Mouse (Mus musculus) cerebellum, adult 2 months (tissue): ENCODE data around the gene Wipf1. TPM values are rescaled to one million over a fixed set of nuclear protein-coding genes. Genes with fewer than 3 reads are reported as not detected.

Source experiments
- DNase-seq, 2 experiments: peaks; one replicate each; pipeline ENCODE4 v3.0.0; 2021
- H3K27ac ChIP-seq: fragments of 200-500 bp; 2 replicates; pipeline ENCODE4 v1.5.1; 2012; ENCODE audit warnings: low read length, control low read depth, inconsistent platforms; ENCODE audit not compliant: insufficient read depth
- H3K27me3 ChIP-seq: fragments of 200-500 bp; 2 replicates; pipeline ENCODE4 v1.6.1; 2012; ENCODE audit warnings: inconsistent platforms, mild to moderate bottlenecking, low read length, moderate library complexity; ENCODE audit not compliant: control insufficient read depth, insufficient read depth
- H3K4me1 ChIP-seq: fragments of 200-500 bp; 2 replicates; pipeline ENCODE4 v1.6.1; 2011; ENCODE audit warnings: low read length; ENCODE audit not compliant: control insufficient read depth, insufficient read depth
- H3K4me3 ChIP-seq: fragments of 200-500 bp; replicated peaks from 2 replicates; pipeline ENCODE3; 2011; ENCODE audit warnings: mild to moderate bottlenecking, low read depth, low read length, control low read depth; ENCODE audit not compliant: insufficient read depth
- CTCF ChIP-seq: fragments of 200-500 bp; IDR thresholded peaks from 2 replicates; pipeline ENCODE4 v1.5.1; 2011; ENCODE audit warnings: low read depth, mild to moderate bottlenecking, control low read depth, low read length, moderate library complexity, borderline replicate concordance; ENCODE audit not compliant: insufficient read depth
- POLR2A ChIP-seq: fragments of 200-500 bp; IDR thresholded peaks from 2 replicates; pipeline ENCODE4 v1.6.1; 2011; ENCODE audit warnings: low read length, control low read depth, borderline replicate concordance; ENCODE audit not compliant: insufficient read depth
- WGBS: fragments of 180-500 bp; shearing (Covaris S2); methylation state at CpG from one replicate; pipeline ENCODE4 v1.1.7; 2018; 5-methylcytosine and 5-hydroxymethylcytosine counted together
- polyA plus RNA-seq: library from polyadenylated mRNA; depleted of rRNA; stranded (reverse); fragments of >200 nt; gene quantifications from 2 replicates; pipeline ENCODE4 v1.2.3, GENCODE M21; 2012

The Wipf1 gene
- polyA plus RNA-seq, 1 experiment, result 7.2 TPM

DNA sequence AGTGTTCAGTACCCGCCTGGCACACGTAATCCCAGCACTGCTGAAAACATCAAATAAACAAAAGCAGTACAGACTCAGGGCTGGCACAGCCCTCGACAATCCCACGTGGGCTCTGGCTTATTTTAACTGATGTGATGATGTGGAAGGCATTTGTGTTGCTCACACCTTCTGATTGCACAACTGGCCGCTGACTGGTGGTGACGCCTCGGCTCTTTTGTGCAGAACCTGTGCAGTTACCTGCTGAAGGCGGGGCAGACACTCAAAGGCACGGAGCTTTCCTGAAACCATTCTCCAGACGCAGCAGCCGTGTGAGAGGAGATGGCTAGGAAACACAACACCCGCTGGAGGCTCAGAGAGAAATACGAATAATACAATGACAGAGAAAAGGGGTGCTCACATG lies 9.1 kb upstream of the Wipf1 start:
- no peaks in the 10 kb centered on the region for H3K27me3 ChIP-seq
- TF ChIP-seq POLR2A (no peak), CTCF (no peak)
- no peak overlapping the region for H3K4me3 ChIP-seq
- no peak for DNase-seq
- H3K4me1 ChIP-seq, result no peaks in the 10 kb centered on the region
- WGBS, result 80% methylated on average over 13 of the region's 13 CpGs
- no peak overlapping the region for H3K27ac ChIP-seq

DNA sequence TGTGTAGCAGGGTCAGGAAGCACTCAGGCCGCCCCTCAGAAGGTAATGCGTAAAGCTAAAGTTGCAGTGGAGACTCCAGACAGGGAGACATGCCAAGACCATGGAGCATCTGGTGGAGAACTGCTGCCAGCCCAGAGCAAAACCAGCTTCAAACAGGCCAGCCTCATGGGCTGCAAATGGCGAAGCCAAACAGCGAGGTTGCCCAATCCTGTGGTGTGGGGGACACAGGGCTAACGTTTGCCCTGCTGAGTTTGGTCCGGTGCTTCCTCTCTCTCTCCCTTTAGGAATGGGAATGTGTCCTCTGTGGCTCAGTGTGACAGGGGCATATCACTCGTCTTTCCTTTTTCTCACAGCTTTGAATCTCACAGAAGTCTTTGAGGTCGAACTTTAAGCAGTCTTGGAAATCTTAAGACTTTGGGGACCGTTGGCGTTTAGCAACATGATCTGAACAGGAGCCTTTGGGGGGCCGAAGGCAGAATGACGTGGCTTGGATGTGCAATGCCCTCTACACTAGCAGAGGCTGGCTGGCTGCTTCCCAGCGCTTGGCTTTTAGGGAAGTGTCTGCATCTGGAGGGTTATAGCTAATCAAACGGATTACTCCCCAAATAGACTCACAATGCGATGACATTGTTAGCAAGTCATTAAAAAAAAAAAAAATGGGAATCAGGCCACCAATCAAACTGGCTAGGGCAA lies 6.7 kb upstream of the Wipf1 start:
- TF ChIP-seq CTCF, result no peak
- TF ChIP-seq POLR2A, result no peak
- no peak for DNase-seq
- WGBS, result 36% methylated on average over 15 of the region's 15 CpGs
- Histone ChIP-seq H3K4me1 (no peaks in the 10 kb centered on the region), H3K4me3 (no peak overlapping the region), H3K27ac (no peak overlapping the region), H3K27me3 (no peaks in the 10 kb centered on the region)

DNA sequence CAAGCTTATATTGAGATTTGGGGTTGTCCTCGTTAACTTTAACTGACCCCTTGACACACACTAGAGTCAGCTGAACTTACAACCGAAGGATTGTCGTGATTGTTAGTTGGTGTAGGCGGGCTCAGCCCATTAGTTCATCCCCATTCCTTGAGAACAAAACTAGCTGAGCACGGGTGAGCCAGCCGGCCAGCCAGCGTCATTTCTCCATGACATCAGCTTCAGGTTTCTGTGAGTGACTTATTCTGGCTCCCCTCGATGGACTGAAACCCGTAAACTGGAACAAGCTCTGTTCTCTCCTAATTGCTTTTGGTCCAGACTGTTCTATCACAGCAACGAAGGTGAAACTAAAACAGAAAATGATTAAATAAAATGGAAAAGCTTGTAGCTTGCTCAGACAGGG lies 5.2 kb upstream of the Wipf1 start:
- WGBS, result 86% methylated on average over 10 of the region's 10 CpGs
- Histone ChIP-seq H3K27ac (no peak overlapping the region), H3K4me1 (no peaks in the 10 kb centered on the region), H3K27me3 (no peaks in the 10 kb centered on the region), H3K4me3 (no peak overlapping the region)
- no peak for DNase-seq
- TF ChIP-seq CTCF, result no peak

DNA sequence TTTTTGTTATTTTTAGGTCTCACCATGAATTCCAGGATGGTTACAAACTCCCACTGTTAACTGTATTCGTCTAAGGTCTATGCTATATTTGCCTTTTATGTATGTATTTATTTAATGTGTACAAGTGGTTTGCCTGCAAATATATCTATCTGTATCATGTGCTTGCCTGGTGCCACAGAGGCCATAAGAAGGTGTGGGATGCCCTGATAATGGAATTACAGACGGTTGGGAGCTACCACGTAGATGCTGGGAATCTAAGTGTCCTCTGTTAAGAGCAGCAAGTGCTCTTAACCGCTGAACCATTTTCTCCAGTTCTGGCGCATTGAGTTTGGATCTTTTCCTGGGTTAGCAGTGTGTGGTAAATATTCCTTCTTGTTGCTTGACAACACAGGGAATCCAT lies 953 bp upstream of the Wipf1 start:
- DNase-seq, result no peak
- TF ChIP-seq CTCF, result no peak
- 58% methylated on average over 5 of the region's 5 CpGs for WGBS
- Histone ChIP-seq H3K4me1 (no peaks in the 10 kb centered on the region), H3K27me3 (peaks cover 4% of the 10 kb centered on the region; the same call in 1 of the 2 replicates), H3K4me3 (no peak overlapping the region), H3K27ac (no peak overlapping the region)

DNA sequence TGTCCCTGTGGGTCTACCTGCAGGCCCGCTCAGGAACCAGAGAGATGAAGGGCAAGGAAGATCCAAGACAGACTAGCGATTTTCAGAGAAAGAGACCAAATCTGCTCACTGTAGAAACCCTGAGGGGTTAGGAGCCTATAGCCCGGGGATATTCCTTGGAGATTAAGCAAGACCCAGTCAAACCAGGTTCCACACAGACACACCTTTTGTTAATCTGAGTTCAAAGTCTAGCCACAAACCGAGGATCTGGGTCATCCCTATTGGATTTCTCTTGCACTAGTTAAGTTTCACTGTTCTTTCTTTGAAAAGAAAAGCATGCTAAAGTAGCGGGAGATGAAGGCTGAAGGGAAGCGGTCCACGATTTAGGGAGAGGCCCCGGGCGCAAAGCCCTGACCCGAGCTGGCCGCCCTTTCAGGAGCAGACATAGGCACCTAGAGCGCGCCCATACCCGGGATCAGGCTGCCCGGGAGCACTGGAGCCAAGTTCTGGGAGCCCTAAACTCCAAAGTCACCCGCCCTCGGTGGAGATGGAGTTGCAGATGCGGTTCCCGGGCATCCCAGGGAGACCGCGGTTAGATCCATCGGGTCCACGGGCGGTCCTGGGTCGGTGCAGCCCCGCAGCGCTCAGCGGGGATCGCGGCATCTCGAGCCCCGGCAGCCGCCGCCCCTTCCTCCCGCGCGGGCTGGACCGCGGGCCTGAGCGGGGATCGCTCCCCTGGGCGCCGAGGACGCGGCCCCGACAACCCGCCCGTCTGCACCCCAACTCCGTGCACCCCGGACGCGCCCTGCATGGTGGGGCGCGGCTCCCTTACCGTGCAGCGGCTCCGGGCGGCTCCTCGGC lies 798 bp downstream of the Wipf1 start:
- DNase-seq, result peak in 1 of 2 experiments; percentile 14
- 3% methylated on average over 58 of the region's 59 CpGs for WGBS
- peaks cover 4% of the 10 kb centered on the region; the same call in 1 of the 2 replicates for H3K27me3 ChIP-seq
- TF ChIP-seq CTCF (no peak), POLR2A (no peak)
- H3K27ac ChIP-seq, result peak overlapping the region; percentile 39; the same call in 1 of the 2 replicates
- peak overlapping the region; percentile 22 for H3K4me3 ChIP-seq
- H3K4me1 ChIP-seq, result no peaks in the 10 kb centered on the region

DNA sequence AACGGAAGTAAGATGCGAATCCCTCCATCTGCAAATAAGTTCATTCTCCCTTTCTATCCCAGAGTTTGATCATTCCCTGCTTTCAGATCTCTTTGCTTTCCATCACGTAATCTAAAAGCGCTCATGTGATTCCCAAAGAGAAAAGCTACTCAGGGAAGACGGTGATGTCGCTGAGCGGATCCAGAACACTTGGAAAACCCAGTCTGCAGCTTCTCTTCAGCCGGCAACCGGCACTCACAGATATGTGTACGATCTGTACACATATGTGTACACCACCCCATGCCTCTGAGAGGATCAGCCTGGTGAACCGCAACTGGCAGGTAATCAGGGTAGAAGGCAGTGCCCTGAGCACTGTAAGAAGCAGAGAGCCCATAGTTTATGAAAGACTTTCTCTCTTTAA lies 1.6 kb downstream of the Wipf1 start:
- TF ChIP-seq POLR2A (no peak), CTCF (no peak)

DNA sequence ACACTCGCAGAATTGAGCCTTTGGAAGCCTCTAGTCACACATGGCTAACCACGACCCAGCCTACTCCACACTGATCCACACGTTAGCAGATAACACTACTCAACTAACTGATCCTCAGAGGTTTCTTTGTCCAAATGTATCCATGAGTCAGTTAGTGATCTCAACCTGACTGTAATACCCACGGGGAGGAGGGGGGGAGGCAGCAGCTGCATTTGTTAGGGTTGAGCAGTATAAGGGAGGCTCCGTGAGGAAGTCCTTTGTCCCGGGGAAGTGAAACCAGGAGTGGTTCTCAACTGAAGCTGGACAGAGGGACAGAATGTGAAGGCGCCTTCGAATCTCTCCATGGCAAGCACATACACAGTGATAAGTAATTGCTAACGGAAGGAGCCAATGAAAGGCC lies 2.8 kb downstream of the Wipf1 start:
- Histone ChIP-seq H3K4me3 (no peak overlapping the region), H3K27me3 (peaks cover 4% of the 10 kb centered on the region; the same call in 1 of the 2 replicates), H3K27ac (no peak overlapping the region), H3K4me1 (no peaks in the 10 kb centered on the region)
- 81% methylated on average over 9 of the region's 9 CpGs for WGBS
- no peak for DNase-seq
- no peak for TF ChIP-seq POLR2A
- TF ChIP-seq CTCF, result no peak

More for the DNA sequence above, 1.6 kb downstream of the Wipf1 start:
- Histone ChIP-seq H3K4me1 (no peaks in the 10 kb centered on the region), H3K27ac (peak overlapping the region; percentile 59; the same call in 1 of the 2 replicates), H3K27me3 (peaks cover 4% of the 10 kb centered on the region; the same call in 1 of the 2 replicates), H3K4me3 (no peak overlapping the region)
- 82% methylated on average over 11 of the region's 11 CpGs for WGBS
- DNase-seq, result no peak

DNA sequence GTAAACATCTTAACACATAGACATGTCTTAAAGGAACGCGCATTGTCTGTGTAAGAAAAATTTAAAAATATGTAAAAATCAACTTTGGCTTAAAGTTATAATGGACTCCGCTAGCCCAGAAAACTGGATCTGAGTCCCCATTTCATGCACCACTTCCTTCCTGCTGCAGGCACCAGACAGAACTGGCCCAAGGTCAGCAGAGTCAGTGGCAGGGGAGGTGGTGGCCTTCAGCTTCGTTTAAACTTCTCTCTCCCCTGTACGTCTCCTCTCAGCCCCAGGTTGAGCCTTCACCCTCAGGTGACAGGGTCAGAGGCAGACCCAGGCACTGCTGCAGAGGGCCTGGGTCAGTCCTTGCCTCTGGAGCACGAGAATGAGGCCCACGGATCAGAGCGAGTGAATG lies 6.6 kb downstream of the Wipf1 start:
- TF ChIP-seq POLR2A, result no peak
- TF ChIP-seq CTCF, result no peak
- DNase-seq, result no peak
- no peak overlapping the region for H3K27ac ChIP-seq
- no peak overlapping the region for H3K4me3 ChIP-seq
- H3K4me1 ChIP-seq, result no peaks in the 10 kb centered on the region
- WGBS, result 71% methylated on average over 8 of the region's 8 CpGs
- no peaks in the 10 kb centered on the region; the same call in 1 of the 2 replicates for H3K27me3 ChIP-seq
